Mouse (Mus musculus) small intestine, adult 10 weeks (tissue): ENCODE data around the gene Serpina3m. TPM values are rescaled to one million over a fixed set of nuclear protein-coding genes. Genes with fewer than 3 reads are reported as not detected.

Experiments used
- polyA plus RNA-seq: library from polyadenylated mRNA; stranded (reverse); fragments of 350-450 nt; fragmentation: Illumina TruSeq; extraction: RNeasy Lipid Tissue Mini Kit (QIAGEN cat#74804); gene quantifications from one replicate; pipeline ENCODE4 v1.2.3, GENCODE M21; 2014; ENCODE audit warnings: low replicate concordance

The Serpina3m gene
- not detected for polyA plus RNA-seq

GRCm38 (mm10) chr12:104338226-104338625, at the start of gene Serpina3m, which contains the start of gene Serpina3k:
TSS of gene Serpina3m (plus strand) at chr12:104338486.
TSS of gene Serpina3k (plus strand) at chr12:104338486.

GRCm38 (mm10) chr12:104314253-104314652, 24.0 kb upstream of the Serpina3m start, which contains the start of gene Serpina3j:
TSS of gene Serpina3j (plus strand) at chr12:104314553.

GRCm38 (mm10) chr12:104406454-104406885, 68.2 kb downstream of the Serpina3m start, which contains the start of gene Serpina3n:
TSS of gene Serpina3n (plus strand) at chr12:104406729.

Other genes starting within 250 kb of the Serpina3m start
- not detected for gene Serpina5, start 237.4 kb upstream of the Serpina3m start, polyA plus RNA-seq
- 0.59 TPM for gene Serpina3a, start 225.8 kb upstream of the Serpina3m start, polyA plus RNA-seq
- not detected for gene Serpina3b, start 210.5 kb upstream of the Serpina3m start, polyA plus RNA-seq
- gene Serpina3c, start 184.6 kb upstream of the Serpina3m start, polyA plus RNA-seq, result 0.26 TPM
- 1.8 TPM for gene Serpina3f, start 123.9 kb upstream of the Serpina3m start, polyA plus RNA-seq
- gene Serpina3g, start 102.2 kb upstream of the Serpina3m start, polyA plus RNA-seq, result 5.2 TPM
- gene Serpina3i, start 75.4 kb upstream of the Serpina3m start, polyA plus RNA-seq, result not detected
- not detected for gene Serpina3j, start 23.9 kb upstream of the Serpina3m start, polyA plus RNA-seq
- gene Serpina3k, start within 50 bp of the Serpina3m start, polyA plus RNA-seq, result 0.67 TPM
- 0.59 TPM for gene Serpina3n, start 68.2 kb downstream of the Serpina3m start, polyA plus RNA-seq
- gene Gsc, start 134.8 kb downstream of the Serpina3m start, polyA plus RNA-seq, result not detected